Mouse (Mus musculus) brain, embryonic 14.5 days (tissue): ENCODE results near the gene Slc38a11.

Experiments
- CTCF ChIP-seq: fragments of 200-500 bp; IDR thresholded peaks from 2 replicates; pipeline ENCODE4 v1.5.1; 2012; ENCODE audit warnings: inconsistent platforms, mild to moderate bottlenecking, moderate library complexity, borderline replicate concordance; ENCODE audit not compliant: insufficient read depth, insufficient read length; ENCODE audit errors: extremely low read depth
- POLR2A ChIP-seq: fragments of 200-500 bp; IDR thresholded peaks from 2 replicates; pipeline ENCODE4 v1.6.1; 2012; ENCODE audit warnings: mild to moderate bottlenecking, inconsistent platforms, borderline replicate concordance; ENCODE audit not compliant: poor library complexity, insufficient read depth, insufficient read length, severe bottlenecking; ENCODE audit errors: extremely low read depth

DNA sequence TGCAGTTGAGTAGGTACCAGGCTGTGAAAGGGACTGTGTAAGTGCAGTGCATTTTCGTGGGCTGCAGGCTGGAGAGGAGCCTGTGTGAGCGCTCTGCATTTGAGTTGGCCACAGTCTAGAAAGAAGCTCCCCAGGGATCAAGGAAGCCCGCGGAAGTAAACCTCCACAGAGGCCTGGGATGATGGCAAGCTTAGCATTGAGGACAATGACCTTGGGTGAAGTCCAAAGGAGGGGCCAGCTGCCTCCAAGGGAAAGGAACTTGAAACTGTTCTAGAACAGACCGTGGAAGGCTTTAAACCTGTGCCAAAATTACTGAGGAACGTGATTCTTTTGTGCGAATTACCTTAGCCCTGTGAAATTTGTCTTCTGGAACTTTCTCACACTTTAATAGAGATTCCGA lies 69.7 kb downstream of the Slc38a11 start:
- TF ChIP-seq CTCF (no peak), POLR2A (no peak)
